Mouse (Mus musculus): ENCODE data around the gene Atf7ip.

DNA sequence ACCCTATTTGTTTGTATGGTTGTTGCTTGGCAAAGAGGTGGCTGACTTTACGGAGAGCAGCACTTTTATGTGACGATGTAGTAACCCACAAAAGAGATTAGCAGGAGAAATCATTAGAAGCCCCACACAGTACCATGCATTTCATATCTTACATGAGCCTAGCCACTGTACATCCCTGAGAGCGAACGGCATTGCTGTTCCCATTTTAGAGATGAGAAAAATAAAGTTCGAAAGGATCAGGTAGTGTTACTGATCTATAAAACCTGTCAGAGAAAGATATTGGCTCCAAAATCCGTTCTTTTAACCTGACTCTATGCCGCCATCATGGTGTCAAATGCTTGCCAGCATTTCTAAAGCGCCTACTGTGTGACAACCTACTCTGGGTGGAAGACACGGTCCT, 36.2 kb upstream of the Atf7ip start:
- no peak for TF ChIP-seq CTCF (IDR thresholded peaks at IDR 0.05; ENCODE audit: low read depth, low read length)
- no peak for TF ChIP-seq POLR2A (IDR thresholded peaks at IDR 0.05; ENCODE audit: borderline replicate concordance, low read depth, low read length)

Data from bone marrow macrophage, adult 2 months (primary cell).